Mouse (Mus musculus) heart, adult 10 weeks (tissue): ENCODE results near the gene Atl1. TPM values are rescaled to one million over a fixed set of nuclear protein-coding genes. Genes with fewer than 3 reads are reported as not detected.

ENCODE experiments used
- polyA plus RNA-seq: library from polyadenylated mRNA; stranded (reverse); fragments of 350-450 nt; fragmentation: Illumina TruSeq; extraction: RNeasy Lipid Tissue Mini Kit (QIAGEN cat#74804); gene quantifications from one replicate; pipeline ENCODE4 v1.2.3, GENCODE M21; 2014; ENCODE audit warnings: low read depth, low replicate concordance

Atl1 gene
- 4.8 TPM for polyA plus RNA-seq

DNA sequence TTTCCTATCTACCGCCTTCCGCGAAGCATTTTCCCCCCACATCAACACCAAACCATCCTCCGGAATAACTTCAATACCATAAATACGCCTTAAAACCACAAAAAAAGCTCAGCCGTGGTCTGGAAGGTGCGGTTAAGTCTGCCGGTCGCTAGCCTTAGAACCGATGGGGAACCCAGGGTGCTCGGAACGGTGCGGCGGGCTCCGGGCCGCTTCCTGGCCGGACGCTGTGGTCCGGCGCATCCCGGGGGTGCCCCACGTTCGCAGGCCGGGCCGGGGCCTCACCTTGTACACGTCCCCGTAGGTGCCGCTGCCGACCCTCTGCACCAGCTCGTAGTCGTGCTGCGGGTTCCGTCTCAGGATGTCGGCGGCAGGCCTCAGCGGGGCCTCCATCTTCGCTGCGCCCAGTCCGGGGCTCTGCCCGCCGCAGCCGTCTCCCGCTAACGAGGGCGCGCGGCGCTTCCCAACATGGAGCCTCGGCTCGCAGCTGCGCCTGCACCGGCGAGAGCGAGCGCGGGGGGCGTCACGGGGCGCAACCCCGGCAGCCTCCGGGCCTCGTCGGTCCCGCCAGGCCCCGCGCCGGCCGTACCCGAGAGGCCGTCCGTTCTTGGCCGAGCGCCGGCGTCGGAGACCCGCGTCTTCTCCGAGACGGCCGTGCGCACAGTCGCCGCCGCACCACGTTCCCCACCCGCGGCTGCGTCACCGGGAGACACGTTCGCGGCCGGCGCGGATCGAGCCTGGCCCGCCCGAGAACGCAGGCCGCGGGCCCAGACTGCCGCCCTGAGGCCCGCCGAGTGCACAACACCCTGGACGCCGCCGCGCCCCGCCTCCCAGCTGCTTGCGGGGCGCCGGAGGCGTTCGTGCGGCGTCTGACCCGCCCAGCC is at the start of gene Atl1, which contains the start of gene Map4k5:
Atl1 (plus strand) TSS at position 244 of the 881 bp plus-strand sequence.
Map4k5 (minus strand) TSS at position 830 of the 881 bp plus-strand sequence.

DNA sequence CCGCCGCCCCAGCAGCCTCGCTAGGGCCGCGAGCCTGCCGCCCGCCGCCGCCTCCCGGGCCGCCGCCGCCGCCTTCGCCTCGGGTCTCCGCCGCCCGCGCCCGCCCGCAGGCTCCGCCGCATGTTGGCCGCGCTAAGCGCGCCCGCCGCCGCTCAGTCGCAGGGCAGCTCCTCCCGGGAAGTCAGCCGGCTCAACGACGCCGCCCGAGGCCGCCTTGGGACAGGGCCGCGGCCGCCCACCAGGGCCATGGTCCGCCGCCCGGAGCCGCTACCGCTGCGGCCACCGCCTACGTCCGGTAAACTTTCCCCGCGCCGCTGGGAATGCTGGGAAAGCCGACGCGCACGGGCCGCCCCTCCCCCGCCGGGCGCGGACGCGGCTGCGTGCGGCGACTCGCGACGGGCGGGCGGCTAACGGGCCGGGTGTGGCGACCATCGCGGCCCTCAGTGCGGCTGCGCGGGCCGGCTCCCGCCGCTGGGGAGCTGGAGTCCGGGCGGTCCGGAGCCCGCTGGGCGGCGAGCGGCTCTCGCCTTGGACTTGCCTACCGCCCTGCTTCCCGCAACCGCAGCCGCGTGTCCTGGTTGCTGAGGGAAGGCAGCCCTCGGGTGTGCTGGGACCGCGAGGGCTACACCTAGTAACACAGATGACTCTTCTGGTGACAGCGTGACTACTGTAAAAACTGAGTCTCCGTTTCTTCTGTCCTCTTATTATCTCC is 94.5 kb downstream of the Atl1 start, which contains the start of gene Sav1:
Sav1 (minus strand) TSS at position 217 of the 712 bp plus-strand sequence.

Other genes starting within 250 kb of the Atl1 start
- gene Sos2, start 210.8 kb upstream of the Atl1 start, polyA plus RNA-seq = 32.8 TPM
- 39.9 TPM for gene L2hgdh, start 167.7 kb upstream of the Atl1 start, polyA plus RNA-seq
- 50.6 TPM for gene Atp5s, start 167.7 kb upstream of the Atl1 start, polyA plus RNA-seq
- 12.4 TPM for gene Cdkl1, start 101.3 kb upstream of the Atl1 start, polyA plus RNA-seq
- 20.2 TPM for gene Map4k5, start 586 bp downstream of the Atl1 start, polyA plus RNA-seq
- gene Sav1, start 94.4 kb downstream of the Atl1 start, polyA plus RNA-seq = 30.3 TPM
- gene Nin, start 221.1 kb downstream of the Atl1 start, polyA plus RNA-seq = 6.8 TPM